Mouse (Mus musculus): ENCODE data around the gene Scnn1g.

Scnn1g gene

GRCm38 (mm10) chr7:121778553-121778952 is 44.3 kb downstream of the Scnn1g start:
- no peak for DNase-seq (ENCODE audit: low spot score)

- no peak for DNase-seq (ENCODE audit: low spot score)
These were observed 44.7 kb downstream of the Scnn1g start for GRCm38 (mm10) chr7:121778980-121779379.

GRCm38 (mm10) chr7:121779409-121779808 is 45.1 kb downstream of the Scnn1g start:
- no peak for DNase-seq (ENCODE audit: low spot score)

- no peak for DNase-seq (ENCODE audit: low spot score)
These were observed 48.1 kb downstream of the Scnn1g start for GRCm38 (mm10) chr7:121782188-121782909.

- DNase-seq (ENCODE audit: low spot score): no peak
These were observed 51.5 kb downstream of the Scnn1g start for GRCm38 (mm10) chr7:121785651-121786228.

- no peak for DNase-seq (ENCODE audit: low spot score)
These were observed 63.5 kb downstream of the Scnn1g start for GRCm38 (mm10) chr7:121797781-121798180.

GRCm38 (mm10) chr7:121802471-121802870 is 68.2 kb downstream of the Scnn1g start:
- no peak for DNase-seq (ENCODE audit: low spot score)

- no peak for DNase-seq (ENCODE audit: low spot score)
These were observed 68.7 kb downstream of the Scnn1g start for GRCm38 (mm10) chr7:121803011-121803410.

- no peak for DNase-seq (ENCODE audit: low spot score)
These were observed 71.7 kb downstream of the Scnn1g start for GRCm38 (mm10) chr7:121805811-121806496.

- DNase-seq (ENCODE audit: low spot score): no peak
These were observed 73.7 kb downstream of the Scnn1g start for GRCm38 (mm10) chr7:121807726-121808580.

Data from urinary bladder, postnatal 10 days (tissue).